Mouse (Mus musculus): ENCODE data around the gene Hspa1b.
"Not testable (repeated sequence)": the region's sequence is repeated elsewhere in the genome, so short reads cannot be mapped to it uniquely, and the experiment has no call there.

- not testable (repeated sequence) for TF ChIP-seq CTCF (conservative IDR thresholded peaks at IDR 0.05 in 1 of 2, IDR thresholded peaks at IDR 0.05 in 1 of 2; ENCODE audit: low read depth in 2 of 2, low read length in 2 of 2); POLR2A (IDR thresholded peaks at IDR 0.05; ENCODE audit: low read depth, low read length); HCFC1 (IDR thresholded peaks at IDR 0.05; ENCODE audit: low read depth, low read length); EP300 (IDR thresholded peaks at IDR 0.05; ENCODE audit: low read length); RCOR1 (conservative IDR thresholded peaks at IDR 0.05; ENCODE audit: low read depth, low read length); MYC (IDR thresholded peaks at IDR 0.05; ENCODE audit: low read depth, low read length); ZMIZ1 (IDR thresholded peaks at IDR 0.05; ENCODE audit: low read depth, low read length); BHLHE40 (IDR thresholded peaks at IDR 0.05; ENCODE audit: low read depth, low read length); SIN3A (IDR thresholded peaks at IDR 0.05; ENCODE audit: low read length); CHD1 (IDR thresholded peaks at IDR 0.05; ENCODE audit: low read depth, low read length); ETS1 (conservative IDR thresholded peaks at IDR 0.05; ENCODE audit: low read depth, low read length)
Measured at GRCm38 (mm10) chr17:34995192-34995591, 36.2 kb upstream of the Hspa1b start.
